Mouse (Mus musculus): ENCODE measurements at regions not wholly inside any gene's neighbourhood (a gene's known extent, or its start where the extent isn't known, plus 50 kb on each side); places are given as distances from the start of the nearest gene placed in this dataset.
A peak's percentile ranks its signal among the peaks of the same experiment; 100 is the strongest.

DNA sequence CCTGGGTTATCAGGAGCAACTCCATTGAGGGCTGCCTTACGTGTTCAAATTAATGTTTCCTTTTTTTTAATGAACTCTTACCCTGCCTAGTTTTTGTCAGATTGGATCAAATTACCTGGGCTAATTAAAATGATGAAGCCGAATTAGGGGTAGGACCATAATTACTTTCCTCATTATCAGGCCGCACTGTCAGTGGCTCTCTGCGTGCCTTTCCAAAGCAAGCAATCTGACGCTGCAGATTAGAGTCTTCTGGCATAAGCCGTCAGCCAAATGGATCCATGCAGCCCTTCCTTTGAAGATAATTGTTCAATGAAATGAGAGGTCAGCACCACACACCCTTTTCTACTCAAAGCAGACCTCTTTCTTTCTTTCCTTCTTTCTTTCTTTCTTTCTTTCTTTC is 175.5 kb upstream of the Fat4 start:
- H3K4me1 ChIP-seq (ENCODE audit: control insufficient read depth, insufficient read depth, low read length), result peaks cover 7% of the 10 kb centered on the region
- ATAC-seq (ENCODE audit: insufficient read depth, low FRiP score), result no peak
- H3K36me3 ChIP-seq (ENCODE audit: control insufficient read depth, insufficient read depth, low read length), result no peaks in the 10 kb centered on the region
- no peak overlapping the region for H3K4me2 ChIP-seq (ENCODE audit: low read depth, low read length)
- H3K9ac ChIP-seq (ENCODE audit: low read length), result no peak overlapping the region
- WGBS, result 54% methylated on average over 6 of the region's 6 CpGs
- H3K27me3 ChIP-seq (ENCODE audit: control insufficient read depth, insufficient read depth, low read length), result no peaks in the 10 kb centered on the region
- no peak overlapping the region for H3K4me3 ChIP-seq (replicated peaks; ENCODE audit: low read length)
- no peaks in the 10 kb centered on the region for H3K9me3 ChIP-seq (replicated peaks; ENCODE audit: control insufficient read depth, low read length)
- no peak overlapping the region for H3K27ac ChIP-seq (ENCODE audit: low read length)

DNA sequence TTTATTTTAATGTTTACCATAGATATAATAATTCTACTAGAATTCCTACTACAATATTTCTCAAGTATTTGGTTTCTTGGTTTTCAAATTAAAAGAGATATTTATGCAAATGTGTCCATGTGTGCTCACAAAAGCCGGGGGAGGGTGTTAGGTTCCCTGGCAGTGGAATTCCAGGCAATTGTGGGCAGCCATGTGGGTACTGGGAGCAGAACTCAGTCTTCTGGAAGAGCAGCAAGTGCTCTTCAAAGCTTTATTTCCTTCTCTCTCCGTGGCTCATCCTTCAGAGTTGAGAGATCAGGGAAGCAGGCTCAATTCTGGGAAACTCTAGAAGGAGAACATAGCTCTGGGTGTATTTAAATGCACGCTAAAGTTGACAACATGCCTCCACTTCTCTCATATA is 178.8 kb upstream of the Fat4 start:
- H3K4me2 ChIP-seq (ENCODE audit: low read depth, low read length), result no peak overlapping the region
- no peak for ATAC-seq (ENCODE audit: insufficient read depth, low FRiP score)
- no peaks in the 10 kb centered on the region for H3K36me3 ChIP-seq (ENCODE audit: control insufficient read depth, insufficient read depth, low read length)
- peaks cover 7% of the 10 kb centered on the region for H3K4me1 ChIP-seq (ENCODE audit: control insufficient read depth, insufficient read depth, low read length)
- H3K9ac ChIP-seq (ENCODE audit: low read length), result no peak overlapping the region
- 78% methylated on average over 3 of the region's 3 CpGs for WGBS
- H3K4me3 ChIP-seq (replicated peaks; ENCODE audit: low read length), result no peak overlapping the region
- no peaks in the 10 kb centered on the region for H3K27me3 ChIP-seq (ENCODE audit: control insufficient read depth, insufficient read depth, low read length)
- H3K9me3 ChIP-seq (replicated peaks; ENCODE audit: control insufficient read depth, low read length), result no peaks in the 10 kb centered on the region
- H3K27ac ChIP-seq (ENCODE audit: low read length), result no peak overlapping the region

DNA sequence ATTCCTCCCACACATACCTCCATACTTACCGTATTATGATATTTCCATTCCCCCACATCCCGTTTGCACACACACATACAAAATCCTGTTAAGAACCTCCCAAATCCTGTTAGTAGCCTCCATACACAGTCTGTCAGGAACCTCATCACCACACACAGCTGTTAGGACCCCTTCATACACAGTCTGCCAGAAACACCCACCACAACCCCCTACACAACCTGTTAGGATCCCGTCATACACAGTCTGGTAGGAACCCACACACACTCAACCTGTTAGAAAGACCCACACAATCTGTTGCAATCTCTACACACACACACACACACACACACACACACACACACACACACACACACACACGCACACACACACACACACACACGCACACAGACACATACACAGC is 187.5 kb upstream of the Fat4 start:
- H3K27me3 ChIP-seq (ENCODE audit: control insufficient read depth, insufficient read depth, low read length), result no peaks in the 10 kb centered on the region
- H3K9me3 ChIP-seq (replicated peaks; ENCODE audit: control insufficient read depth, low read length), result no peaks in the 10 kb centered on the region
- no peak overlapping the region for H3K27ac ChIP-seq (ENCODE audit: low read length)
- H3K36me3 ChIP-seq (ENCODE audit: control insufficient read depth, insufficient read depth, low read length), result no peaks in the 10 kb centered on the region
- no peaks in the 10 kb centered on the region for H3K4me1 ChIP-seq (ENCODE audit: control insufficient read depth, insufficient read depth, low read length)
- H3K9ac ChIP-seq (ENCODE audit: low read length), result no peak overlapping the region
- no peak overlapping the region for H3K4me2 ChIP-seq (ENCODE audit: low read depth, low read length)
- WGBS, result 77% methylated on average over 5 of the region's 5 CpGs
- ATAC-seq (ENCODE audit: insufficient read depth, low FRiP score), result no peak
- no peak overlapping the region for H3K4me3 ChIP-seq (replicated peaks; ENCODE audit: low read length)

- Histone ChIP-seq H3K9ac (ENCODE audit: low read length) (no peak overlapping the region), H3K36me3 (ENCODE audit: control insufficient read depth, insufficient read depth, low read length) (no peaks in the 10 kb centered on the region), H3K4me3 (replicated peaks; ENCODE audit: low read length) (no peak overlapping the region), H3K27me3 (ENCODE audit: control insufficient read depth, insufficient read depth, low read length) (no peaks in the 10 kb centered on the region), H3K9me3 (replicated peaks; ENCODE audit: control insufficient read depth, low read length) (no peaks in the 10 kb centered on the region), H3K27ac (ENCODE audit: low read length) (peak overlapping the region; percentile 53; the same call in 1 of the 2 replicates), H3K4me1 (ENCODE audit: control insufficient read depth, insufficient read depth, low read length) (no peaks in the 10 kb centered on the region), H3K4me2 (ENCODE audit: low read depth, low read length) (no peak overlapping the region)
- WGBS, result 33% methylated on average over 8 of the region's 8 CpGs
- ATAC-seq (ENCODE audit: insufficient read depth, low FRiP score), result no peak
These were observed 188.9 kb upstream of the Fat4 start for GRCm38 (mm10) chr3:38697871-38698270.

GRCm38 (mm10) chr3:38697349-38697748 is 189.4 kb upstream of the Fat4 start:
- WGBS, result 76% methylated on average over 2 of the region's 2 CpGs
- H3K4me1 ChIP-seq (ENCODE audit: control insufficient read depth, insufficient read depth, low read length), result no peaks in the 10 kb centered on the region
- no peaks in the 10 kb centered on the region for H3K27me3 ChIP-seq (ENCODE audit: control insufficient read depth, insufficient read depth, low read length)
- no peak overlapping the region for H3K4me3 ChIP-seq (replicated peaks; ENCODE audit: low read length)
- no peak for ATAC-seq (ENCODE audit: insufficient read depth, low FRiP score)
- no peaks in the 10 kb centered on the region for H3K9me3 ChIP-seq (replicated peaks; ENCODE audit: control insufficient read depth, low read length)
- no peak overlapping the region for H3K9ac ChIP-seq (ENCODE audit: low read length)
- H3K27ac ChIP-seq (ENCODE audit: low read length), result no peak overlapping the region; the same call in 1 of the 2 replicates
- H3K4me2 ChIP-seq (ENCODE audit: low read depth, low read length), result no peak overlapping the region
- no peaks in the 10 kb centered on the region for H3K36me3 ChIP-seq (ENCODE audit: control insufficient read depth, insufficient read depth, low read length)

DNA sequence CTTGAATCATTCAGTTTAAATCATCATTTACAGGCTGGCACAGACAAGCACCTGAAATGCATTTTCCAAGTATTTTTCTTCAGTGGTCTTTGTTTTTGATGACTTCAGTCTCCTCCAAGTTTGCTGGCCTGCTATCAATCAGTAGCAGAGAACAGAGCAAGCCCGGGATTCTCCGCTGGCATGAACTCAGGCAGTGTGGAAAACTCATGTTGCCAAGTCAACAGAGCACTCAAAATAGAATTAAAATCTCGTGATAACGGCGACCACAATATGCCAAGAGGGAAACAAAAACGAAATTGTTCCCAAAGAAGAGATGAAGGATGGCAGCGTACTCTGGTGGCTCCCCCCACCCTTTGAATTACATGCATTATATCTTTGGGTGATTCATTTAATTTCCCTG is 190.9 kb upstream of the Fat4 start:
- Histone ChIP-seq H3K9ac (ENCODE audit: low read length) (no peak overlapping the region), H3K36me3 (ENCODE audit: control insufficient read depth, insufficient read depth, low read length) (no peaks in the 10 kb centered on the region), H3K4me2 (ENCODE audit: low read depth, low read length) (no peak overlapping the region), H3K9me3 (replicated peaks; ENCODE audit: control insufficient read depth, low read length) (no peaks in the 10 kb centered on the region), H3K27me3 (ENCODE audit: control insufficient read depth, insufficient read depth, low read length) (no peaks in the 10 kb centered on the region), H3K4me1 (ENCODE audit: control insufficient read depth, insufficient read depth, low read length) (no peaks in the 10 kb centered on the region), H3K4me3 (replicated peaks; ENCODE audit: low read length) (no peak overlapping the region), H3K27ac (ENCODE audit: low read length) (no peak overlapping the region)
- ATAC-seq (ENCODE audit: insufficient read depth, low FRiP score), result no peak
- WGBS, result 77% methylated on average over 7 of the region's 7 CpGs

- Histone ChIP-seq H3K9ac (ENCODE audit: low read length) (no peak overlapping the region), H3K4me3 (replicated peaks; ENCODE audit: low read length) (no peak overlapping the region), H3K4me1 (ENCODE audit: control insufficient read depth, insufficient read depth, low read length) (no peaks in the 10 kb centered on the region), H3K4me2 (ENCODE audit: low read depth, low read length) (no peak overlapping the region), H3K27ac (ENCODE audit: low read length) (no peak overlapping the region), H3K9me3 (replicated peaks; ENCODE audit: control insufficient read depth, low read length) (no peaks in the 10 kb centered on the region), H3K27me3 (ENCODE audit: control insufficient read depth, insufficient read depth, low read length) (no peaks in the 10 kb centered on the region), H3K36me3 (ENCODE audit: control insufficient read depth, insufficient read depth, low read length) (no peaks in the 10 kb centered on the region)
- ATAC-seq (ENCODE audit: insufficient read depth, low FRiP score), result no peak
These were observed 194.0 kb upstream of the Fat4 start for GRCm38 (mm10) chr3:38692768-38693167.

GRCm38 (mm10) chr3:38684247-38684991 is 199.8 kb upstream of the Ankrd50 start:
- no peak overlapping the region for H3K4me3 ChIP-seq (replicated peaks; ENCODE audit: low read length)
- no peaks in the 10 kb centered on the region for H3K27me3 ChIP-seq (ENCODE audit: control insufficient read depth, insufficient read depth, low read length)
- H3K9ac ChIP-seq (ENCODE audit: low read length), result no peak overlapping the region
- ATAC-seq (ENCODE audit: insufficient read depth, low FRiP score), result no peak
- no peaks in the 10 kb centered on the region for H3K36me3 ChIP-seq (ENCODE audit: control insufficient read depth, insufficient read depth, low read length)
- no peak overlapping the region for H3K27ac ChIP-seq (ENCODE audit: low read length)
- H3K9me3 ChIP-seq (replicated peaks; ENCODE audit: control insufficient read depth, low read length), result no peaks in the 10 kb centered on the region
- 72% methylated on average over 4 of the region's 4 CpGs for WGBS
- no peaks in the 10 kb centered on the region for H3K4me1 ChIP-seq (ENCODE audit: control insufficient read depth, insufficient read depth, low read length)
- H3K4me2 ChIP-seq (ENCODE audit: low read depth, low read length), result no peak overlapping the region

GRCm38 (mm10) chr3:38663670-38664494 is 179.2 kb upstream of the Ankrd50 start:
- 66% methylated on average over 17 of the region's 17 CpGs for WGBS
- Histone ChIP-seq H3K36me3 (ENCODE audit: control insufficient read depth, insufficient read depth, low read length) (no peaks in the 10 kb centered on the region), H3K4me2 (ENCODE audit: low read depth, low read length) (no peak overlapping the region), H3K4me1 (ENCODE audit: control insufficient read depth, insufficient read depth, low read length) (no peaks in the 10 kb centered on the region), H3K9me3 (replicated peaks; ENCODE audit: control insufficient read depth, low read length) (0 out of 2 replicates have a peak, but pooled peaks cover 5% of the 10 kb centered on the region), H3K27ac (ENCODE audit: low read length) (no peak overlapping the region; the same call in 1 of the 2 replicates), H3K27me3 (ENCODE audit: control insufficient read depth, insufficient read depth, low read length) (no peaks in the 10 kb centered on the region), H3K4me3 (replicated peaks; ENCODE audit: low read length) (no peak overlapping the region), H3K9ac (ENCODE audit: low read length) (no peak overlapping the region)
- no peak for ATAC-seq (ENCODE audit: insufficient read depth, low FRiP score)
